Mouse (Mus musculus): Measurements from ENCODE around the gene Xpr1.

GRCm38 (mm10) chr1:155275793-155276192, 141.4 kb downstream of the Xpr1 start:
- TF ChIP-seq TAL1 (IDR thresholded peaks at IDR 0.05; ENCODE audit: low read length) (no peak), GATA1 (IDR thresholded peaks at IDR 0.05; ENCODE audit: low read length) (no peak)
